Mouse (Mus musculus) neutrophil, adult 5-6 weeks (primary cell): ENCODE results near the gene Bahcc1. TPM values are rescaled to one million over a fixed set of nuclear protein-coding genes. Genes with fewer than 3 reads are reported as not detected.
A peak's percentile ranks its signal among the peaks of the same experiment; 100 is the strongest.

Experiments
- ATAC-seq: fragments of 151-379, 151-347 bp; 2 replicates; pipeline ENCODE4 v1.8.0; 2017; ENCODE audit warnings: mild to moderate bottlenecking, moderate TSS enrichment; ENCODE audit not compliant: insufficient number of reproducible peaks, poor library complexity, low FRiP score, severe bottlenecking; ENCODE audit errors: extremely low read depth
- total RNA-seq: library from RNA; stranded (forward); fragments of 200-1000 nt; gene quantifications from 2 replicates; pipeline ENCODE4 v1.2.3, GENCODE M21; 2017

Bahcc1 gene
- total RNA-seq, 1 experiment from 2014 or later, result 0.12 TPM

- no peak for ATAC-seq
Measured at GRCm38 (mm10) chr11:120305535-120306365, 73.0 kb downstream of the Bahcc1 start.

DNA sequence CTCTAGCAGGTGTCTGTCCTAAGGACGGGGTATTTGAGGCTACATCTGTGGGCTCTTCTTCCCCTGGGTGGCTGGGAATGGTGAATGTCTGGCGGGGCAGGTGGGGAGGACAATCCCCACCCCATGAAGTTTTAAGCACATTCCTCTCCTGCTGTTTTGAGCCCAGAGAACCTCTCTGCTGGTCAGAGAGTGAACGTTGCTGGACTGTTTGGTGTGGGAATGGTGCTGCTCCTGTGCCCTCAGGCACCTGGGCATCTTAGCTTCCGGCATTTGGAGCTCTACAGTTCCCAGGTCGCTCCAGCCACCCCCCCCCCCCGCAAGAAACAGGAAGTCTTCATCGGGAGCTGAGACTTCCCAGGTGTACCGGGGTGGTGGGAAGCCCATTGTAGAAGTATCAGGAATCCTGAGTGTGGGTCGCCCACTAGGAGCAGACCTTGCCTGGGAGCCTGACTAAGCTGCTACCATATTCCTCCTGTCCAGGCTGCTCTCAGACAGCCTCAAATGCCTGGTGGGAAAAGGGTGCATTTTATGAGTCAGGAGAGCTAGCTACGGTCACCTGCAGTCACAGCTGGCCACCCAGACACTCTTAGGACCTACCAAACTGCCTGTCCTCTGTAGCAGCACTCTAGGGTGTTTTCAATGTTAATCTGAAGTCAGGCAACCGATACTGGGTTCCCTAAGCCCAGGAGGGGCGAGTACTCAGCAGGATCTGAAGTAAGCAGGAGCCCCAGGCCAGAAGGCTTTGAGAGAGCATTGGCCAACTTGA lies 73.8 kb downstream of the Bahcc1 start:
- no peak for ATAC-seq

DNA sequence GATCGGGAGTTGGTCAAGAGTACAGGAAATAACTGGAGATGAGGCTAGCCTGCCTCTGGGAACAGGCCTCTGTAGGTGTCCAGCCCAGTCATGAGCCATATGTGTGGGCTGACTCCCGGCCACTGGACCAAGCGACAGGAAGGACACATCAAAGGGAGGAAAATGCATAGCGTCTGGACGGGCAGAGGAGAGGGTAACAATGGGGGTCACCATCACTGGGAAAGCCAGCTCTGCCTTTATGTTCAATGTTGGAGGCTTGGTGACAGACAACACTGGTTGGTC lies 74.3 kb downstream of the Bahcc1 start:
- ATAC-seq, result no peak

DNA sequence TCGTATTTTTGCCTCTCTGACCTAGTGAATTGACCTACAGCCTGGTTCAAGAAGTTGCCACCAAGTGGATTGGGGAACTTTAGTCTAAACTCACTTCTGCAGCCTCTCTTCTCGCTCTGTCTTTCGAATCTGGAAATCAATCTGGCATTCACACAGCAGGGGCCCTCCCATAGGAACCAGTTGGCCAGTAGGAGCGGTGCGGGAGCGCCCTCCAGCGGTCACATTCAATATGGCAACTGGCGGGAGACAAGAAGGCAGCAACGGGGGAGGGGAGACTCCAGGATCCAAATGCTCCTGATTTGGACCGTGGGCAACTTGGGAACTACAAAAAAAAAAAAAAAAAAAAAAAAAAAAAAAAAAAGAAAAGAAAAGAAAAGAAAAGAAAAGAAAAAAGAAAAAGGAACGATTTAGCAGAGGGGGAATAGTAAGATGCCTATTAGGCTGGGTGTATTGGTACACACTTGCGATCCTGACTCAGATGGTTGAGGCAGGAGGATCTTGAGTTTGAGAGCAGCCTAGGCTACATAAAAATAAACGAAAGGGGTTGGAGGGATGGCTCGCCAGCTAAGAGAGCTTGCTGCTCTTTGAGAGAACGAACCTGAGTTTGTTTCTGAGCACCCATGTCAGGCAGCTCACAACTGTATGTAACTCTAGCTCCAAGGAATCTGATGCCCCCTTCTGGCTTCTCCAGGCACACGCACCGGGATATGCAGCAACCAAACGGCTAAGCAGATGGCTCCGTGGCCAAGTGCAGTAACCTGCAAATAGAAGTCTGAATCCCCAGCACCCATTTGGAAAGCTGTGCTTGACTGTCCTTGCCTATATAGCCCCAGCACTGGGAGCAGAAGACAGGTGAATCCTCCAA lies 75.1 kb downstream of the Bahcc1 start:
- ATAC-seq, result peak; percentile 53; the same call in 1 of the 2 replicates

- ATAC-seq, result no peak
Measured at GRCm38 (mm10) chr11:120308441-120309320, 75.9 kb downstream of the Bahcc1 start.

- ATAC-seq, result 0 out of 2 replicates have a peak, but pooled peaks have one; percentile 21
Measured at GRCm38 (mm10) chr11:120310813-120311312, 78.1 kb downstream of the Bahcc1 start.

- no peak for ATAC-seq
Measured at GRCm38 (mm10) chr11:120311561-120311960, 78.8 kb downstream of the Bahcc1 start.

GRCm38 (mm10) chr11:120312069-120312468 lies 79.3 kb downstream of the Bahcc1 start:
- no peak for ATAC-seq

DNA sequence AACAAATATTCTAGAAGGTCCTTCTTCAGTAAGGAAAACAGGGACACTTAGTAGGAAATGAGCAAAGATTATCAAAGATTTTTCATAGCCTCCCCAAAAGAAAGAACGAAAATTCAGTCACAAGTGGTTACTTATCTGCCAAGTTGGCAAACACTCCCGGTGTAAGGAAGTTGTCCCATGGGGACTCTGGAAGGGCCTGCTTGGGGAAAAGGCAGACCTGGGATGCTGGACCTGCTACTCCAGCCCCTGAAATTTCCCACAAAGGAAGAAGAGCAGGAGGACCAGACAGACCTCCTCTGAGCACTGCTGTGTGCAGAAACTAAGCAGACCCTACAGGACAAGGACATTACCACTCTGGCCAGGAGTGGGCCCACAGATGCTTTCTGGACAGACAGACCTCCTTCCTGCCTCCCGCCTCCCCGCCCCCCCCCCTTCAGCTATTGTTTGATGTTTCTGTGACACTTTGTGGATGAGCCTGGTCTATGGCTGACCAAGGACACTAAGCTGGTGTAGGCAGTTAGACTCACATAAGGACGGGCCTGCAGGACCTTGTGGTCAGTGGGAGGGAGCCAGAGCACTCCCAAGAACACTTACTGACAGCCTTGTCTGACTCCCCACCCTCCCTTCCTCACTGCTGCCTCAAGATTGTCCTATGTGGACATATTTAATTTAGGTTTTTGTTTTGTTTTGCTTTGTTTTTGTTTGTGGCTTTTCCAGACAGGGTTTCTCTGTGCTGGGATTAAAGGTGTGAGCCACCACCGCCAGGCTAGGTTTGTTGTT lies 81.3 kb downstream of the Bahcc1 start:
- ATAC-seq, result no peak

DNA sequence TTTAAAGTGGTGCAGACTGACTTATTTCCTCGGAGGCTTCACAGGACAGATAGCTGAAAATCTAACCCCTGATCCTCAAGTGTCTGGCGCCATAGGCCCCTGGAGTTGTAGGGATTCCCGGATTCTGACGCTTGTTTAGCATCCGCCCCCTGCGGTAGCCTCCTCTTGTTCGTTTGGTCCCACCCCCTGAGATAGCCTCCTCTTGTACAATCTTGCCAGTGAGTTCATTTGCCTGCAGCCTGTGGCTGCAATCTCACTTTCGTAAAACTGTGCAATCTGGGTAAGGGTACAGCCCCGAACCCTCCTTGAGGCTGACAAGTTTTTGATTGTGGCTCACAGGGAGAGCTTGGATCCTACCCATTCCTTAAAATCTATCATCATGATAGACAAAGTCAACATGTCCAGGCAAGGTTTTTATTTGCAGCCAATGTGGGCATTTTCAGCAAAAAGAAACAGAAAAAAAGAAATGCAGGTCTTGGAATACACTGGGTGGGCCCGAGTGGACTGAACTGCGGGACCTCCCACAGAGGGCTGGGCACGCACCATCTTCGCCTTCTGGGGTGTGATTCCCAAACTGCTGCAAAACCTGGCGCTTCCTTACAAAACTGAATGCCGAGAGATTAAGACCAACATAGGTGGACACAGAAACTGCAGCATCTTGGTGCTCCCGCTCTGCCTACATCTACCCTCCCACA lies 82.1 kb downstream of the Bahcc1 start:
- no peak for ATAC-seq

- no peak for ATAC-seq
Measured at GRCm38 (mm10) chr11:120315416-120315761, 82.6 kb downstream of the Bahcc1 start.

GRCm38 (mm10) chr11:120315832-120316689 lies 83.3 kb downstream of the Bahcc1 start:
- ATAC-seq, result peak; percentile 94

GRCm38 (mm10) chr11:120316690-120317254 lies 84.0 kb downstream of the Bahcc1 start:
- ATAC-seq, result no peak

DNA sequence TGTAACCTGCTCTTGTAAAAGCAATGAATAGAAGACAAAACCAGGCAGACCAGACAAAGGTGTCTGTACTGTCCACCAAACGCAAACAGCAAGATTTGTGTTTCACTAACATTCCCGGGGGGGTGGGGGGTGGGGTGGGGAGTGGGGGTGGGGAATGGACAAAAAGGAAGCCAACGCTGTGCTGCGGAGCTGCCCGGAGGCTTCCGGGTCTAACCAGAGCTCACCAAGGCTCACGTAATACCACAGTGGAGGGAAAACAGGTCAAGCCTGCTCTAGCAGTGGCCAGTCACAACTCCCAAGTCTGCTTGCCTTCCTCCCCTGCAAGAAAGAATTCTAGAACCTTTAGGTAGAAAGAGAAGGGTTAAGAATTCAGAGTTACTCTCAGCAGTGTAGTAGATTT lies 84.7 kb downstream of the Bahcc1 start:
- no peak for ATAC-seq

DNA sequence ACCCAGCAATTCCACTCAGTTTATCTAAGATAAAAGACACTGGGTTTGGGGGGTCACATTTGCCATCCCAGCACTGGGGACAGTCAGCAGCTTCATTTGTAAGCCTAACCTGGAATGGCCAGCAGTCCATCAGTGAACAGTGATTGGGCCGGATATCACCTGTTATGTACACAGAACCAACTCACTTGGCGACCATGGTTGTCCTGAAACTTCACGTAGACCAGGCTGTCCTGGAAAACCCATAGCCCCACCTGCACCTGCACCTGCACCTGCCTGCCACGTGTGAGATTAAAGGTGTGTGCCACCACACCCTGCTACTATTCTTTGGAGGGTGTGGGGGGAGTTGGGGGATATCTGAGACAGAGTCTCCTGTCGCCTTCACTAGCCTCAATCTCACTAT lies 86.6 kb downstream of the Bahcc1 start:
- ATAC-seq, result no peak

DNA sequence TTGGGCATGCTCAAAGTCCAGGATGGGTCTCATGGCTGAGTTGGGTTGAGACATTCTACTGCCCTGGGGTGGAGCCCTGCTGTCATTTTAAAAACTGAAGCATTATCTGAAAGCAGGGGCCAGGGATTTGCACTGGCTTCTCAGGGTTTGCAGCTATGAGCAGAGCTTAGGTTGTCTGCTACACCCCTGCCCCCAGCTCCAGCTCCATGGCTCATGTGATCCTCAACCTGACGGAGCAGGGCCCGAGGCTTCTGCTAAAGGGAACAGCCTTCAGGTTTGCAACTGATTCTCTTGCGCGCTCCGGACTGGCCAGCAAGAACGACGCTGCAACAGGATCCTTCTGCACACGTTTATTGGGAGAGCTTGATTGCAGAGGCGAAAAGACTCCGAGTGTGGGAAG lies 87.4 kb downstream of the Bahcc1 start:
- ATAC-seq, result no peak
